Mouse (Mus musculus): ENCODE data around the gene Hnrnpa2b1. TPM values are rescaled to one million over a fixed set of nuclear protein-coding genes. Genes with fewer than 3 reads are reported as not detected.
A peak's percentile ranks its signal among the peaks of the same experiment; 100 is the strongest.

The Hnrnpa2b1 gene
- 1,331 and 1,465 TPM in 2 replicates for polyA plus RNA-seq (2015; fragmentation: Nextera tagmentation; extraction: Ambion mirVana)

GRCm38 (mm10) chr6:51469715-51470310 is at the start of gene Hnrnpa2b1:
TSS of gene Hnrnpa2b1 (minus strand) at chr6:51469894.
- Histone ChIP-seq H3K4me2 (peak within 1 kb of the TSS; percentile 60), H3K27me3 (replicated peaks) (no peaks in the 10 kb centered on the region), H3K27ac (peak within 1 kb of the TSS; percentile 99), H3K36me3 (replicated peaks) (peaks cover 22% of the 10 kb centered on the region), H3K9me3 (no peaks in the 10 kb centered on the region), H3K4me1 (peaks cover 48% of the 10 kb centered on the region), H3K9ac (peak within 1 kb of the TSS; percentile 99), H3K4me3 (peak within 1 kb of the TSS; percentile 98)
- WGBS, result under 1% methylated on average over 63 of the region's 63 CpGs
- ATAC-seq (replicated peaks), result peak; percentile 95

DNA sequence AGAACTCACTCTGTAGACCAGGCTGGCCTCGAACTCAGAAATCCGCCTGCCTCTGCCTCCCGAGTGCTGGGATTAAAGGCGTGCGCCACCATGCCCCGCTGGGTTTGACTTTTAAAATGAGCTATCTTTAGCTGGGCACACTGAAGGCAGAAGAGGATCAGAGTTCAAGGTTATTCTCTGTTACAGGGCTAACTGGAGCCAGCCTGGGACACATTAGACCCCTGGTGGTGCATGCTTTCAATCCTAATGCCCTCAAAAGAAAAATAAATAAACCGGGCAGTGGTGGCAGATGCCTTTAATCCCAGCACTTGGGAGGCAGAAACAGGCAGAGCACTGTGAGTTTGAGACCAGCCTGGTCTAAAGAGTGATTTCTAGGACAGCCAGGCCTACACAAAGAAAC is 45.2 kb upstream of the Hnrnpa2b1 start:
- Histone ChIP-seq H3K27ac (no peak overlapping the region), H3K4me1 (no peaks in the 10 kb centered on the region), H3K9me3 (no peaks in the 10 kb centered on the region), H3K27me3 (replicated peaks) (no peaks in the 10 kb centered on the region), H3K4me3 (no peak overlapping the region), H3K4me2 (no peak overlapping the region), H3K9ac (no peak overlapping the region), H3K36me3 (replicated peaks) (no peaks in the 10 kb centered on the region)
- ATAC-seq (replicated peaks), result no peak
- 96% methylated on average over 7 of the region's 7 CpGs for WGBS

DNA sequence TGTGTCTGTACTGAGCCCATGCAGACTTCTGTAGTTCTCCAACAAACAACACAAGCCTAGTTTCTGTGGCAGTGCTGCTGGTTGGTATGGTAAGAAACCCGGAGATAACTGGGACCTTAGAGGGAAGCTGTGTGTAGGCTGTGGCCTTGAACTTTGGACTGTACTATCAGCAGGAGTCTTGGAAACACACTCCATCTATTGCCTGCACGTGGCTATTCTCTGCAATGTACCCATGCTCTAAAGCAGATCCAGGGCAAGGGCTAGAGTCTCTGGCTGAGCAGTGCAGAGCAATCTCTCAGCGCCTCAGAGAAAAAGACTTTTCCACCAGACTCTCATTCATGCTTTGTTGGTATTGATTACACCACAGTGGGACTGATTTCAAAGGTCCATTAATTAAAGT is 44.1 kb upstream of the Hnrnpa2b1 start:
- no peak overlapping the region for H3K27ac ChIP-seq
- no peak overlapping the region for H3K9ac ChIP-seq
- no peaks in the 10 kb centered on the region for H3K27me3 ChIP-seq (replicated peaks)
- H3K36me3 ChIP-seq (replicated peaks), result no peaks in the 10 kb centered on the region
- H3K4me1 ChIP-seq, result no peaks in the 10 kb centered on the region
- 81% methylated on average over 3 of the region's 3 CpGs for WGBS
- H3K4me3 ChIP-seq, result no peak overlapping the region
- no peak overlapping the region for H3K4me2 ChIP-seq
- ATAC-seq (replicated peaks), result no peak
- H3K9me3 ChIP-seq, result no peaks in the 10 kb centered on the region

DNA sequence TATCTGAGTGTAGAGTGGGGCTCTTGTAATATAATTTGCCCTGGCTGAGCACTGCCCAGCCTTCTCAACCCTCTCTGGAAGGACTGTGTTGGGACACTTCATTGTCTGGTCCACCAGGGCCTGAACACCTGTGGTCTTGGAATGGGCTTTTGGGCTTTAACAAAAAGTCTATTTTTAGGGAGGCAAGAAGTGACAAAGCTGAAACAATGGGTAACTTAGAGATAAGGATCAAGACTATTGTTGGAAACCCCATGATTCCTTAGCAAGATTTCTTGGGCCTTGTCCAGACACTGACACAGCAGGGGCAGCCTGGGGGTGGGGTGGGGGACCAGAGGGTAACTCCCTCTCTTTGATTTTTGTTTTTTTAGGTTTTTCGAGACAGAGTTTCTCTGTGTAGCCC is 41.3 kb upstream of the Hnrnpa2b1 start:
- Histone ChIP-seq H3K4me3 (no peak overlapping the region), H3K27me3 (replicated peaks) (no peaks in the 10 kb centered on the region), H3K4me2 (no peak overlapping the region), H3K27ac (no peak overlapping the region), H3K9me3 (no peaks in the 10 kb centered on the region), H3K36me3 (replicated peaks) (no peaks in the 10 kb centered on the region), H3K4me1 (no peaks in the 10 kb centered on the region), H3K9ac (no peak overlapping the region)
- no peak for ATAC-seq (replicated peaks)
- WGBS, result 50% methylated on average over 1 of the region's 1 CpGs

DNA sequence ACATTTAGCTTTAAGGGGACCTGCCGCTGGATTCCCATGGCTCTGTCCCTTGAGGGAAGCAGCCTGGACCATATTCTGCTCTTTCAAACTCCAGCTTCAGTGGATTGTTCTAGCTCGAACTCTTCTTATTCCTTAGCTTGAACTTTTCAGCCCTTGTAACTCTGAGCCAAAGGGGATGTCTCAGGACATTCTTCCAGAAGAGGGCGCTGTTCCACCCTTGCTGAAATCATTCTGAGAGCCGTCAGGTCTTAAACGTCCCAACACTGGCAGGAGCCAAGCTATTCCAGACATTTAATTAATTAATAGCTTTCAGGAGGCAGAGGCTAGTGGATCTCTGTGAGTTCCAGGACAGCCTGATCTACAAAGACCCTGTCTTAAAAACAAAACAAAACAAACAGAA is 40.4 kb upstream of the Hnrnpa2b1 start:
- WGBS, result 33% methylated on average over 5 of the region's 5 CpGs
- Histone ChIP-seq H3K27me3 (replicated peaks) (no peaks in the 10 kb centered on the region), H3K9ac (no peak overlapping the region), H3K9me3 (no peaks in the 10 kb centered on the region), H3K36me3 (replicated peaks) (no peaks in the 10 kb centered on the region), H3K4me3 (no peak overlapping the region), H3K27ac (no peak overlapping the region), H3K4me1 (no peaks in the 10 kb centered on the region), H3K4me2 (no peak overlapping the region)
- no peak for ATAC-seq (replicated peaks)

DNA sequence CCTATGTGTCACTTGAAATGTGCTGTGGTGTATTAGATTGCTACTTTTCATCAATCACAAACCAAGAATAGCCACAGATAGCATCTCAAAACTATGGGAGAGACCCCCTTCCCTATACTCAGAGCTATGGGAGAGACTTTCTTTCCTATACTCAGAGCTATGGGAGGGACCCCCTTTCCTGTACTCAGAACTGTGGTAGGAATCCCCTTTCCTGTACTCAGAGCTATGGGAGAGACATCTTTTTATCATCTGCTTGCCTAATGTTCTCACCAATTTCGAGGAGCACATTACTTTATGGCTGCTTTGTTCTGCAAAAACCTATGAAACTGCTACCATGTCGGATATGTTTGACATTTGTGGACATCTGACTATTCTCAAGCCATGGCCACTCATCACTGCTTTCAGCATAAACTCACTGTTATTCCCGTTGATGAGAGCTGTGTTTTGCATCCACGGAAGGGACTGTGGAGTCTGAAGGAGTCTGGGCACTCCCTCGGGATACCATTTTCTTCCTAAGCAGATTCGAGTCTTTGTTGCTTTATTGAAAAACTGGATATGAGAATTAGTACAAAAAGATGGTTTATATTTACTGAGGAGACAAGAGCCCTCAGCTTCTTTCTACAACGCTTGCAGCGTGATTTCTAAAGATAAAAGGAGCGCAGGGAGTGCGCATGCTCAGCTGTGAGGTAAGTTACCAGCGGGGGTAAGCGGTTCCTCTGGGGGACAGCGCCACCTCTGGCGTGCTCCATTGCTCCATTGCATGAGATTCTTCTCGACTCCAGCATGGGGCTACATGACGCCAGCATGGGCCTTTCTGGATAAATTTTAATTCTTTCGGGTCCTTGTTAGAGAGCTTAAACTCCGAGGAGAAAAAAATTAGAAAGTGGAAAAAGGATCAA is 39.3 kb upstream of the Hnrnpa2b1 start:
- Histone ChIP-seq H3K36me3 (replicated peaks) (no peaks in the 10 kb centered on the region), H3K4me2 (peak overlapping the region; percentile 41), H3K9ac (peak overlapping the region; percentile 21; the same call in 1 of the 2 replicates), H3K27me3 (replicated peaks) (no peaks in the 10 kb centered on the region), H3K4me1 (no peaks in the 10 kb centered on the region), H3K4me3 (peak overlapping the region; percentile 31), H3K9me3 (no peaks in the 10 kb centered on the region), H3K27ac (peak overlapping the region; percentile 51; the same call in 1 of the 2 replicates)
- WGBS, result 25% methylated on average over 18 of the region's 18 CpGs
- ATAC-seq (replicated peaks), result peak; percentile 75; the same call in 1 of the 2 replicates

GRCm38 (mm10) chr6:51507556-51507955 is 37.9 kb upstream of the Hnrnpa2b1 start:
- ATAC-seq (replicated peaks), result no peak
- no peaks in the 10 kb centered on the region for H3K36me3 ChIP-seq (replicated peaks)
- H3K27me3 ChIP-seq (replicated peaks), result no peaks in the 10 kb centered on the region

DNA sequence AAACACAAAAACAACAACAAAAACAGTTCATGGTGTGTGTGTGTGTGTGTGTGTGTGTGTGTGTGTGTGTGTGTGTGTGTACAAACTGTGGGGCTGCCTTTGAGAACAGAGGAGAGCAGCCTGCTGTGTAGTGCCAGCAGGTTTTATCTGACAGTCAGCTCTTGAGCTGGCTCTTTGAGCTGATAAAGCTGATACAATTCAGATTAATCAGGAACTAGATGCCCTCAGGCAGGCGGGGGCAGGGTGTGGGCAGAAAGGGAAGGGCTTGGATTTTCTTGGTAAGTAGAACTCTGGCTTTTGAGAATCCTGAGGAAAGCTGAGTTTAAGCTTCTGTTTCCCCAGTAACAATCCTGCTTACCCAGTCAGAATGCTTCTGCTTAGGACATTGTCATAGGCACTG is 36.0 kb upstream of the Hnrnpa2b1 start:
- Histone ChIP-seq H3K4me3 (no peak overlapping the region), H3K36me3 (replicated peaks) (no peaks in the 10 kb centered on the region), H3K9ac (no peak overlapping the region), H3K9me3 (no peaks in the 10 kb centered on the region), H3K27ac (no peak overlapping the region), H3K27me3 (replicated peaks) (no peaks in the 10 kb centered on the region), H3K4me1 (no peaks in the 10 kb centered on the region), H3K4me2 (no peak overlapping the region)
- no peak for ATAC-seq (replicated peaks)
- 33% methylated on average over 1 of the region's 1 CpGs for WGBS

More at GRCm38 (mm10) chr6:51507556-51507955, 37.9 kb upstream of the Hnrnpa2b1 start:
- no peak overlapping the region for H3K4me3 ChIP-seq
- H3K4me1 ChIP-seq, result no peaks in the 10 kb centered on the region
- no peak overlapping the region for H3K4me2 ChIP-seq
- WGBS, result 75% methylated on average over 2 of the region's 2 CpGs
- H3K27ac ChIP-seq, result no peak overlapping the region
- no peaks in the 10 kb centered on the region for H3K9me3 ChIP-seq
- no peak overlapping the region for H3K9ac ChIP-seq

GRCm38 (mm10) chr6:51497321-51498111 is 27.8 kb upstream of the Hnrnpa2b1 start:
- no peak overlapping the region for H3K27ac ChIP-seq
- 79% methylated on average over 8 of the region's 8 CpGs for WGBS
- ATAC-seq (replicated peaks), result no peak

GRCm38 (mm10) chr6:51489787-51490186 is 20.1 kb upstream of the Hnrnpa2b1 start:
- Histone ChIP-seq H3K4me2 (no peak overlapping the region), H3K4me3 (no peak overlapping the region), H3K9ac (no peak overlapping the region), H3K9me3 (no peaks in the 10 kb centered on the region), H3K27me3 (replicated peaks) (no peaks in the 10 kb centered on the region), H3K36me3 (replicated peaks) (0 out of 2 replicates have a peak, but pooled peaks cover 4% of the 10 kb centered on the region), H3K27ac (no peak overlapping the region), H3K4me1 (no peaks in the 10 kb centered on the region)
- WGBS, result 66% methylated on average over 2 of the region's 2 CpGs
- ATAC-seq (replicated peaks), result no peak

More at GRCm38 (mm10) chr6:51497321-51498111, 27.8 kb upstream of the Hnrnpa2b1 start:
- no peaks in the 10 kb centered on the region for H3K4me1 ChIP-seq
- H3K9ac ChIP-seq, result no peak overlapping the region
- no peaks in the 10 kb centered on the region for H3K36me3 ChIP-seq (replicated peaks)
- H3K4me2 ChIP-seq, result no peak overlapping the region
- H3K4me3 ChIP-seq, result no peak overlapping the region
- no peaks in the 10 kb centered on the region for H3K27me3 ChIP-seq (replicated peaks)
- no peaks in the 10 kb centered on the region for H3K9me3 ChIP-seq

GRCm38 (mm10) chr6:51486731-51487130 is 17.0 kb upstream of the Hnrnpa2b1 start:
- Histone ChIP-seq H3K27me3 (replicated peaks) (no peaks in the 10 kb centered on the region), H3K4me3 (no peak overlapping the region), H3K9me3 (no peaks in the 10 kb centered on the region), H3K36me3 (replicated peaks) (peaks cover 19% of the 10 kb centered on the region; the same call in 1 of the 2 replicates), H3K4me2 (no peak overlapping the region), H3K9ac (no peak overlapping the region), H3K27ac (no peak overlapping the region), H3K4me1 (no peaks in the 10 kb centered on the region)
- whole genome bisulfite sequencing, result 93% methylated on average over 5 of the region's 5 CpGs
- no peak for ATAC-seq (replicated peaks)

Data from midbrain, embryonic 15.5 days (tissue).